Mouse (Mus musculus): ENCODE data around the gene H3f3b. TPM values are rescaled to one million over a fixed set of nuclear protein-coding genes. Genes with fewer than 3 reads are reported as not detected.

Gene H3f3b
- polyA plus RNA-seq, 1 experiment from 2014 or later = 1,982 TPM

DNA sequence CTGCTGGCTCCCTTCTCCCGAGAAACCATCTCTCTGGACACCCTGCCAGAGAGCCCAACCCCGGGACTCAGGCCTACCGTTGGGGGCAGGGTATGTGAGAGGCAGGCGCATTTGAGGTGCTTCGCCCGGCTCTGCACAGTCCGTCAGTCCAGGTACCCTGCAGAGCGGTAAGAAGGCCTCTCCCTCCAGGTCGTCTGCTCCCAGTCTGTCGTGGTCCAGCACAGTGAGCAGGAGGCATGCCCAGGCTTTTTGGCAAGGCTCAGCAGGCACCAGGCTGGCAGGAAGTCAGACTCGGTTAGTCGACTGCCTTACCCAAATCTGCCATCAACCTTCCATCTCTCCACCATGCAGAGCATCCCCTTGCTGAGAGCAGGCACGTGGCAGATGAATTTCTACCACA lies 35.8 kb upstream of the H3f3b start:
- Histone ChIP-seq H3K9ac (ENCODE audit: low read length) (no peak overlapping the region), H3K4me2 (no peak overlapping the region), H3K27ac (ENCODE audit: low read depth, low read length) (no peak overlapping the region), H3K4me1 (ENCODE audit: control insufficient read depth, insufficient read depth, low read length) (no peaks in the 10 kb centered on the region), H3K9me3 (ENCODE audit: control insufficient read depth, low read length) (no peaks in the 10 kb centered on the region), H3K4me3 (ENCODE audit: low read depth, low read length) (no peak overlapping the region), H3K36me3 (ENCODE audit: control insufficient read depth, insufficient read depth, low read length) (peaks cover 11% of the 10 kb centered on the region), H3K27me3 (ENCODE audit: control insufficient read depth, insufficient read depth, low read length) (no peaks in the 10 kb centered on the region)
- no peak for DNase-seq (ENCODE audit: low spot score, missing footprints)
- no peak for ATAC-seq (ENCODE audit: low FRiP score)
- 71% methylated on average over 13 of the region's 13 CpGs for WGBS

DNA sequence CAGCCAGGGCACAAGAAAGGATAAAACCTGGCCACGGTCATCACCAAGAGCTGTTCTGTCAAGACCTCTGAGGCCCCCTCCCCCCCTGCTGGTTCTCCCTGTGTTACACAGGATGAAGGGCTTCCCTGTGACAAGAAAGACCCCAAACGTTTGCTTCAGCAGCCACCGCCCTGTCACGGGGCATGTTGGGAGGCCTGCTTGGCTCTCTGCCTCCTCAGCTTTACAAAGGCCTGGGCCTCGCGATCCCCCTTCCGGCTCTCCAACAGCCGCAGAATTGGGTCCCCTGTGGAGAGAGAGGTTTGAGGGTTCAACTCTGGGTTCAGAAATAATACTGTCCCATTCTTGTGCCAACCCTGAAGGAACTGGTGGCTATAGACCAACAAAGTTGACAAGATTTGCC lies 34.8 kb upstream of the H3f3b start:
- ATAC-seq (ENCODE audit: low FRiP score) (no peak), DNase-seq (ENCODE audit: low spot score, missing footprints) (no peak)
- Histone ChIP-seq H3K36me3 (ENCODE audit: control insufficient read depth, insufficient read depth, low read length) (peaks cover 20% of the 10 kb centered on the region), H3K4me3 (ENCODE audit: low read depth, low read length) (no peak overlapping the region), H3K9me3 (ENCODE audit: control insufficient read depth, low read length) (no peaks in the 10 kb centered on the region), H3K27ac (ENCODE audit: low read depth, low read length) (no peak overlapping the region), H3K9ac (ENCODE audit: low read length) (no peak overlapping the region), H3K4me2 (no peak overlapping the region), H3K4me1 (ENCODE audit: control insufficient read depth, insufficient read depth, low read length) (no peaks in the 10 kb centered on the region), H3K27me3 (ENCODE audit: control insufficient read depth, insufficient read depth, low read length) (no peaks in the 10 kb centered on the region)
- WGBS = 62% methylated on average over 8 of the region's 8 CpGs

DNA sequence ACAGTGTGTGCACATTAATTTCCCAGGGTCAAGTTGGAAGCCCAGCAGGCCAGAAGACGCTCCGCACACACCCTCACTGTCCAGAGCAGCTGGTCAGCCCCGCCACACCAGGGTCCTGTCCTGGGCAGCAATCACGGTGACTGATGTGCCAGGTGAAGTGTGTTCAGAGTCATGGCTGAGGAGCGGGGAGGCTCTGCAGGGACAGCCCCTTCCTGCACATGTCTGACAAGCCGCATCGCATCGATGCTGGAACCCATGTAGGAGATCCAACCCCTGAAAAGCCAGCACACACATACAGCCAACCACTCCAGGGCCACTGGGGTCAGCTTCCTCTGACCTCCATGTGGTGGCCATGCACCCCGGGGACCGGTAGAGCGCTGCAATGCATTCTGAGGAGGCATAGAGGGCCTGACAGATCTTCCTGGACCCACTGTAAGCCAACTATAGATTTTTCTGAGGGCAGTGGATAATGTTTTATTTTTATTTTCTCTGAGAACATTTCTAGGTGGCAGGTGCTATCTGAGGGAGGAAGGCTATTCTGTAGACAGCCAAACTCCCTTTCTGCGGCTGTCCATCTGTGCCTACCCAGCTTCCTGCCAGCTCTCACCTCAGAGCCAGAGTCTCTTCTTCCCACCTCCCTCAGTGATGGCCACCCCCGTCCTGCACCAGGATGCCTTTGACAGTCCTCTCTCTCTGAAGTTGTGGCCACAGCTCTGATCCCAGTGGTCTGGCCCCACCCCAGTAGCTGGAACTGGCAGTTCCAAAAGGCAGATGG lies 34.1 kb upstream of the H3f3b start:
- Histone ChIP-seq H3K4me2 (no peak overlapping the region), H3K9ac (ENCODE audit: low read length) (no peak overlapping the region), H3K4me3 (ENCODE audit: low read depth, low read length) (no peak overlapping the region), H3K36me3 (ENCODE audit: control insufficient read depth, insufficient read depth, low read length) (peaks cover 25% of the 10 kb centered on the region), H3K9me3 (ENCODE audit: control insufficient read depth, low read length) (no peaks in the 10 kb centered on the region), H3K27me3 (ENCODE audit: control insufficient read depth, insufficient read depth, low read length) (no peaks in the 10 kb centered on the region), H3K4me1 (ENCODE audit: control insufficient read depth, insufficient read depth, low read length) (no peaks in the 10 kb centered on the region), H3K27ac (ENCODE audit: low read depth, low read length) (no peak overlapping the region)
- no peak for DNase-seq (ENCODE audit: low spot score, missing footprints)
- ATAC-seq (ENCODE audit: low FRiP score) = no peak
- WGBS = 89% methylated on average over 13 of the region's 13 CpGs

DNA sequence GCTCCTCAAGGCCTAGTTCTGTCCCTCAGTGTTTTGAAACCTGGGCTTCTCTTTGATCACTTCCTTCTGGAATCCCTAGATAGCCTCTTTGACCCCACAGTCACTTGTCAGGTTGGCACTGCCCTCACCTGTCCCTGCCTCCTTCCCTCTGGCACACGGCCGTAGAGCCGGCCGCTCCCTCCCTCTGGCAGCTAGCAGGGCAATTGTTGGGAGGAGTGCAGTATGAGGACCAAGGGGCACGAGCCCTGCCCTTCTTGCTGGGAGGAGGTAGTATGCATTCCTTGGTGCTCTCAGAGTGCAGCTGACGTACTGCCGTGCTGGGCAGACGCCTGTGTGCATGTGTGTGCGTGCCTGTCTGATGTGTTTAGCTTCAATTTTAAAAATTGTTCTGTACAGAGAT lies 32.8 kb upstream of the H3f3b start:
- H3K27me3 ChIP-seq (ENCODE audit: control insufficient read depth, insufficient read depth, low read length) = no peaks in the 10 kb centered on the region
- no peak for ATAC-seq (ENCODE audit: low FRiP score)
- H3K27ac ChIP-seq (ENCODE audit: low read depth, low read length) = no peak overlapping the region
- H3K9ac ChIP-seq (ENCODE audit: low read length) = no peak overlapping the region
- no peak for DNase-seq (ENCODE audit: low spot score, missing footprints)
- no peaks in the 10 kb centered on the region for H3K4me1 ChIP-seq (ENCODE audit: control insufficient read depth, insufficient read depth, low read length)
- peaks cover 30% of the 10 kb centered on the region for H3K36me3 ChIP-seq (ENCODE audit: control insufficient read depth, insufficient read depth, low read length)
- H3K4me2 ChIP-seq = no peak overlapping the region
- H3K9me3 ChIP-seq (ENCODE audit: control insufficient read depth, low read length) = no peaks in the 10 kb centered on the region
- 94% methylated on average over 9 of the region's 9 CpGs for WGBS
- H3K4me3 ChIP-seq (ENCODE audit: low read depth, low read length) = no peak overlapping the region

DNA sequence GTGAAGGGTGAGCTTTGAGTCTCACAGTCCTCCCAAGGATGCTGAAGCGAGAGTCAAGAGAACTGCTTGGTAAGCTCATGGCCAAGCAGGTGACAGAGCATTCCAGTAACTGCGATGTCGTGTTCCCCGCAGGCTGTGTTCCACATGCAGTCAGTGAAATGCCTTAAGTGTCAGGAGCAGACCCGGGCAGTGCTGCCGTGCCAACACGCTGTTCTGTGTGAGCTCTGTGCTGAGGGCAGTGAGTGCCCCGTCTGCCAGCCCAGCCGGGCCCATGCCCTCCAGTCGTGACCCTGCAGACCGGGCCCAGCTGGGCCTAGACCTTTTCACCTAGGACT lies 31.9 kb upstream of the H3f3b start:
- no peaks in the 10 kb centered on the region for H3K27me3 ChIP-seq (ENCODE audit: control insufficient read depth, insufficient read depth, low read length)
- 97% methylated on average over 11 of the region's 11 CpGs for WGBS
- DNase-seq (ENCODE audit: low spot score, missing footprints) (no peak), ATAC-seq (ENCODE audit: low FRiP score) (no peak)
- H3K4me2 ChIP-seq = no peak overlapping the region
- H3K27ac ChIP-seq (ENCODE audit: low read depth, low read length) = no peak overlapping the region
- H3K36me3 ChIP-seq (ENCODE audit: control insufficient read depth, insufficient read depth, low read length) = peaks cover 34% of the 10 kb centered on the region
- no peak overlapping the region for H3K9ac ChIP-seq (ENCODE audit: low read length)
- no peaks in the 10 kb centered on the region for H3K9me3 ChIP-seq (ENCODE audit: control insufficient read depth, low read length)
- no peaks in the 10 kb centered on the region for H3K4me1 ChIP-seq (ENCODE audit: control insufficient read depth, insufficient read depth, low read length)
- H3K4me3 ChIP-seq (ENCODE audit: low read depth, low read length) = no peak overlapping the region

DNA sequence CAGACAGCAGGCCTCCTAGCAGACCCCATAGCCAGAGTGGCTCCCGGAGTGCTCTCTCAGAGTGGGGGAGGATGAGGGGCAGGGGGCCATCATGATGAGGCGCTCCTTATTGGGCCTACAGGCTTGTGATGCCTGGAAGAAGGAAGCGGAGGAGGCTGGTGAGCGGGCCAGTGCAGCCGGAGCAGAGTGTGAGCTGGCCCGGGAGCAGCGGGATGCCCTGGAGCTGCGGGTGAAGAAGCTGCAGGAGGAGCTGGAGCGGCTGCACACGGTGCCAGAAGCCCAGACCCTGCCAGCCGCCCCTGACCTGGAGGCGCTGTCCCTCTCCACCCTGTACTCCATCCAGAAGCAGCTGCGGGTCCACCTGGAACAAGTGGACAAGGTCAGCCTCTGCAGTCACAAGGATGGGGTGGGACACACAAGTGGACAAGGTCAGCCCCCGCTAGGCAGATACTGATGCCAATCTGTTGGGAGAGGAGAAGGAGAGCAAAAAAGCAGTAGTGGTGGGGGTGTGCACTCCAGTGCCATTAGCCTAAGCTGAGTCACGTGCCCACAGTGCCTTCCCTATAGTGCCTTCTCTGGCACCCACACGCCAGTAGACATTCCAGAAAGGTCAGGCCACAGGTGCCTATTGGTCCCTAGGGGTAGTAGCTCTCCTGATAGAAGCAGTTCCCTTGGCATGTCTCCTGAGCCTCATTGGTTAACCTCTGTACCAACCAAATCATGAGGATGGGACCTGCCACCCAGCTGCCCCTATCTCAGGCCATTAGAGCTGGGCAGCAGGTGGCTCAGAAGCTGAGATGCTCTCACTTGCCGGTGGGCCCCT lies 31.3 kb upstream of the H3f3b start:
- Histone ChIP-seq H3K9ac (ENCODE audit: low read length) (no peak overlapping the region), H3K27me3 (ENCODE audit: control insufficient read depth, insufficient read depth, low read length) (no peaks in the 10 kb centered on the region), H3K4me2 (no peak overlapping the region), H3K27ac (ENCODE audit: low read depth, low read length) (no peak overlapping the region), H3K4me1 (ENCODE audit: control insufficient read depth, insufficient read depth, low read length) (no peaks in the 10 kb centered on the region), H3K4me3 (ENCODE audit: low read depth, low read length) (no peak overlapping the region), H3K9me3 (ENCODE audit: control insufficient read depth, low read length) (no peaks in the 10 kb centered on the region), H3K36me3 (ENCODE audit: control insufficient read depth, insufficient read depth, low read length) (peaks cover 38% of the 10 kb centered on the region)
- ATAC-seq (ENCODE audit: low FRiP score) (no peak), DNase-seq (ENCODE audit: low spot score, missing footprints) (no peak)
- 92% methylated on average over 17 of the region's 17 CpGs for WGBS

DNA sequence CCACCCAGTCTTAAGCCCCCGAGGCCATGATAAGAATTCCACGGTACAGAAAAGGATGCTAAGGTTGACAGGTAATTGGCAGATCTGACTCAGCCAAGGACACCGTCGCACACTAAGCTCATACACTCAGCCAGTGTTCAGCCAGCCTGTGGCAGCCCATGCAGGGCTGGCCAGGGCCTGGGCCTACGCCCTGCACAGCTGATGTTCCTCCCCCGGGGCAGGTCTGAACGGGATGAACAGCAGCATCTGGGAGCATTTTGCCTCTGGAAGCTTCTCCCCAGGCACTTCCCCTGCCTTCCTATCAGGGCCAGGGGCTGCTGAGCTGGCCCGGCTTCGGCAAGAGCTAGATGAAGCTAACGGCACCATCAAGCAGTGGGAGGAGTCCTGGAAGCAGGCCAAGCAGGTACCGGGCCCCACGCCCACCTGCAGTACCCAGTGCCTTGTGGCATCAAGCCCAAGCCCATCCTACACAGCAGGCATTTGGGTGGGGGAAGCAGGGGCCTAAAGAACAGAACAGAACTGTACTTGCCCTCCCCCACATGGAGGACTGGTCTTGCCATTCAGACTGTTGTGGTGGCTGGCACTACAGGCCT lies 30.4 kb upstream of the H3f3b start:
- H3K4me1 ChIP-seq (ENCODE audit: control insufficient read depth, insufficient read depth, low read length) = no peaks in the 10 kb centered on the region
- no peaks in the 10 kb centered on the region for H3K9me3 ChIP-seq (ENCODE audit: control insufficient read depth, low read length)
- no peak overlapping the region for H3K4me2 ChIP-seq
- DNase-seq (ENCODE audit: low spot score, missing footprints) (no peak), ATAC-seq (ENCODE audit: low FRiP score) (no peak)
- H3K36me3 ChIP-seq (ENCODE audit: control insufficient read depth, insufficient read depth, low read length) = peaks cover 44% of the 10 kb centered on the region
- no peak overlapping the region for H3K9ac ChIP-seq (ENCODE audit: low read length)
- H3K27me3 ChIP-seq (ENCODE audit: control insufficient read depth, insufficient read depth, low read length) = no peaks in the 10 kb centered on the region
- H3K4me3 ChIP-seq (ENCODE audit: low read depth, low read length) = no peak overlapping the region
- no peak overlapping the region for H3K27ac ChIP-seq (ENCODE audit: low read depth, low read length)
- 89% methylated on average over 12 of the region's 12 CpGs for WGBS

DNA sequence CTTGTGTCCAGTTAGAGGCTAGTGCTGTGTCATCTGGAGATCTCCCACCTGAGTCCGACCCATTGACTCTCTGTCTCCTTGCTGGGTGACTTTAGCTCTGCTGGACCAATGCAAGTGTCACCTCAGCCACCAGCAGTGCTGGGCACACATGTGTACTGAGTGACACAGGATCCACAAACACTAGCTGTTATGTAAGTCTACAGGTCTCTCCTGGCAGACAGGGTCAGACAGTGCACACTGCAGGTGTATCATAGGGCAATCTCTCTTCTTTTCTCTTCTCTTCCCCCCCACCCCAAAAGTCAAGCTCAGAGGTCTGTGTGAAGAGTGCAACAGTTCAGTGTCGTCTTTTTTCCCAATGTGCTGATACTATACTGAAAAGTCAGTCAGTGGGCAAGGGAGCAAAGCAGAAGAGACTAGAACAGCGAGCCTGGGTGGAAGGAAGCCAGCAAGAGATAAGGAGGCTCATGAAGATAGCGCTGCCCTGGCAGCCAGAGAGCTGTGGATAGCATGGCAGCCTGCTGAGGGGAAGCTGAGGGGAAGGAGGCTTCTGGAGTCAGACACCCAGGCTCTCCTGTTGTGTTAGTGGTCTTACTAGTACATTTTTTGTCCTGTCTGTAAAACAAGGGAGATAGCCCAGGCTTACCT lies 29.6 kb upstream of the H3f3b start:
- Histone ChIP-seq H3K27ac (ENCODE audit: low read depth, low read length) (no peak overlapping the region), H3K4me2 (no peak overlapping the region), H3K9ac (ENCODE audit: low read length) (no peak overlapping the region), H3K4me3 (ENCODE audit: low read depth, low read length) (no peak overlapping the region), H3K27me3 (ENCODE audit: control insufficient read depth, insufficient read depth, low read length) (no peaks in the 10 kb centered on the region), H3K9me3 (ENCODE audit: control insufficient read depth, low read length) (no peaks in the 10 kb centered on the region), H3K4me1 (ENCODE audit: control insufficient read depth, insufficient read depth, low read length) (no peaks in the 10 kb centered on the region), H3K36me3 (ENCODE audit: control insufficient read depth, insufficient read depth, low read length) (peaks cover 52% of the 10 kb centered on the region)
- WGBS = 93% methylated on average over 4 of the region's 4 CpGs
- DNase-seq (ENCODE audit: low spot score, missing footprints) = no peak
- ATAC-seq (ENCODE audit: low FRiP score) = no peak

DNA sequence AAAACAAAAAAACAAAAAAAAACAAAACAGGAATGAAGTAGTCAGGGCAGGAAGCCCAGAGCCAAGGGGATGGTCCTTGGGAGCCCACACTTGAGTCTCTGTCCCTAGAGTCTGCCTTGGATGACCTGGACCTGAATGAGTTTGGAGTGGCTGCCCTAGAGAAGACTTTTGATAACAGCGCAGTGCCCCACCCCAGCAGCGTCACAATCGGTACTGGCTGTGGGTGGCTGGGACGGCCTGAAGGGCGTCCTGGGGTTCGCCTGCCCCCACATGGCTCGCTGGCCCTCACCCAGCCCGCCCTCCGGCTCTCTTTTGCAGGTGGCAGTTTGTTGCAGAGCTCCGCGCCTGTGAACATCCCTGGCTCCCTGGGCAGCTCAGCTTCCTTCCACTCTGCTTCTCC lies 28.1 kb upstream of the H3f3b start:
- H3K36me3 ChIP-seq (ENCODE audit: control insufficient read depth, insufficient read depth, low read length) = peaks cover 58% of the 10 kb centered on the region
- no peak overlapping the region for H3K27ac ChIP-seq (ENCODE audit: low read depth, low read length)
- 90% methylated on average over 11 of the region's 11 CpGs for WGBS
- ATAC-seq (ENCODE audit: low FRiP score) = no peak
- H3K9me3 ChIP-seq (ENCODE audit: control insufficient read depth, low read length) = no peaks in the 10 kb centered on the region
- no peak overlapping the region for H3K4me3 ChIP-seq (ENCODE audit: low read depth, low read length)
- H3K9ac ChIP-seq (ENCODE audit: low read length) = no peak overlapping the region
- H3K4me2 ChIP-seq = no peak overlapping the region
- H3K4me1 ChIP-seq (ENCODE audit: control insufficient read depth, insufficient read depth, low read length) = no peaks in the 10 kb centered on the region
- H3K27me3 ChIP-seq (ENCODE audit: control insufficient read depth, insufficient read depth, low read length) = no peaks in the 10 kb centered on the region
- DNase-seq (ENCODE audit: low spot score, missing footprints) = no peak

Data from midbrain, embryonic 11.5 days (tissue).